Mouse (Mus musculus): ENCODE results near the gene Nfkbia. TPM values are rescaled to one million over a fixed set of nuclear protein-coding genes. Genes with fewer than 3 reads are reported as not detected.

Nfkbia gene
- polyA plus RNA-seq, 1 experiment from 2014 or later, result 38.5 TPM

GRCm38 (mm10) chr12:55486923-55487674, 5.3 kb downstream of the Nfkbia start:
- Histone ChIP-seq H3K27ac (ENCODE audit: low read depth) (peak overlapping the region; percentile 77; the same call in 1 of the 2 replicates), H3K4me1 (ENCODE audit: insufficient read depth) (peaks cover 23% of the 10 kb centered on the region), H3K36me3 (replicated peaks; ENCODE audit: insufficient read depth, low read length) (peaks cover 43% of the 10 kb centered on the region), H3K4me3 (ENCODE audit: low read depth, low read length) (no peak overlapping the region), H3K4me2 (ENCODE audit: low read depth, low read length) (no peak overlapping the region), H3K9me3 (ENCODE audit: low read length) (no peaks in the 10 kb centered on the region), H3K9ac (replicated peaks) (no peak overlapping the region), H3K27me3 (ENCODE audit: insufficient read depth, low read length) (no peaks in the 10 kb centered on the region)
- DNase-seq (no peak), ATAC-seq (no peak)
- TF ChIP-seq EP300 (IDR thresholded peaks at IDR 0.05; ENCODE audit: low read depth) (no peak), CTCF (IDR thresholded peaks at IDR 0.05; ENCODE audit: low read depth) (no peak)
- WGBS (ENCODE audit: insufficient replicate concordance), result 65% methylated on average over 18 of the region's 18 CpGs

- peaks cover 25% of the 10 kb centered on the region for H3K36me3 ChIP-seq (replicated peaks; ENCODE audit: insufficient read depth, low read length)
- H3K27ac ChIP-seq (ENCODE audit: low read depth), result no peak overlapping the region
- H3K9ac ChIP-seq (replicated peaks), result no peak overlapping the region
- no peak overlapping the region for H3K4me2 ChIP-seq (ENCODE audit: low read depth, low read length)
- H3K4me3 ChIP-seq (ENCODE audit: low read depth, low read length), result no peak overlapping the region
- no peak for ATAC-seq
- peaks cover 13% of the 10 kb centered on the region for H3K4me1 ChIP-seq (ENCODE audit: insufficient read depth)
- H3K27me3 ChIP-seq (ENCODE audit: insufficient read depth, low read length), result no peaks in the 10 kb centered on the region
- no peak for DNase-seq
- 82% methylated on average over 6 of the region's 6 CpGs for WGBS (ENCODE audit: insufficient replicate concordance)
- TF ChIP-seq CTCF (IDR thresholded peaks at IDR 0.05; ENCODE audit: low read depth) (no peak), EP300 (IDR thresholded peaks at IDR 0.05; ENCODE audit: low read depth) (no peak)
- H3K9me3 ChIP-seq (ENCODE audit: low read length), result no peaks in the 10 kb centered on the region
Measured at GRCm38 (mm10) chr12:55484800-55485199, 7.6 kb downstream of the Nfkbia start.

GRCm38 (mm10) chr12:55484079-55484774, 8.2 kb downstream of the Nfkbia start:
- Histone ChIP-seq H3K9me3 (ENCODE audit: low read length) (no peaks in the 10 kb centered on the region), H3K9ac (replicated peaks) (no peak overlapping the region), H3K27me3 (ENCODE audit: insufficient read depth, low read length) (no peaks in the 10 kb centered on the region), H3K4me1 (ENCODE audit: insufficient read depth) (peaks cover 13% of the 10 kb centered on the region), H3K4me2 (ENCODE audit: low read depth, low read length) (no peak overlapping the region), H3K36me3 (replicated peaks; ENCODE audit: insufficient read depth, low read length) (peaks cover 20% of the 10 kb centered on the region), H3K27ac (ENCODE audit: low read depth) (no peak overlapping the region), H3K4me3 (ENCODE audit: low read depth, low read length) (no peak overlapping the region)
- no peak for ATAC-seq
- DNase-seq, result no peak
- TF ChIP-seq EP300 (IDR thresholded peaks at IDR 0.05; ENCODE audit: low read depth) (no peak), CTCF (IDR thresholded peaks at IDR 0.05; ENCODE audit: low read depth) (no peak)
- WGBS (ENCODE audit: insufficient replicate concordance), result 66% methylated on average over 10 of the region's 10 CpGs

GRCm38 (mm10) chr12:55483591-55483990, 8.9 kb downstream of the Nfkbia start:
- TF ChIP-seq CTCF (IDR thresholded peaks at IDR 0.05; ENCODE audit: low read depth), result no peak
- TF ChIP-seq EP300 (IDR thresholded peaks at IDR 0.05; ENCODE audit: low read depth), result no peak
- H3K36me3 ChIP-seq (replicated peaks; ENCODE audit: insufficient read depth, low read length), result peaks cover 17% of the 10 kb centered on the region
- H3K9ac ChIP-seq (replicated peaks), result no peak overlapping the region
- no peak overlapping the region for H3K4me2 ChIP-seq (ENCODE audit: low read depth, low read length)
- H3K4me1 ChIP-seq (ENCODE audit: insufficient read depth), result peaks cover 10% of the 10 kb centered on the region
- WGBS (ENCODE audit: insufficient replicate concordance), result 78% methylated on average over 5 of the region's 5 CpGs
- DNase-seq (no peak), ATAC-seq (no peak)
- no peaks in the 10 kb centered on the region for H3K9me3 ChIP-seq (ENCODE audit: low read length)
- H3K27me3 ChIP-seq (ENCODE audit: insufficient read depth, low read length), result no peaks in the 10 kb centered on the region
- H3K27ac ChIP-seq (ENCODE audit: low read depth), result no peak overlapping the region
- H3K4me3 ChIP-seq (ENCODE audit: low read depth, low read length), result no peak overlapping the region

GRCm38 (mm10) chr12:55482732-55483131, 9.7 kb downstream of the Nfkbia start:
- 83% methylated on average over 10 of the region's 10 CpGs for WGBS (ENCODE audit: insufficient replicate concordance)
- no peak overlapping the region for H3K4me3 ChIP-seq (ENCODE audit: low read depth, low read length)
- H3K4me2 ChIP-seq (ENCODE audit: low read depth, low read length), result no peak overlapping the region
- H3K27me3 ChIP-seq (ENCODE audit: insufficient read depth, low read length), result no peaks in the 10 kb centered on the region
- no peak overlapping the region for H3K27ac ChIP-seq (ENCODE audit: low read depth)
- peaks cover 11% of the 10 kb centered on the region for H3K36me3 ChIP-seq (replicated peaks; ENCODE audit: insufficient read depth, low read length)
- no peak for ATAC-seq
- no peak overlapping the region for H3K9ac ChIP-seq (replicated peaks)
- H3K9me3 ChIP-seq (ENCODE audit: low read length), result no peaks in the 10 kb centered on the region
- DNase-seq, result no peak
- no peak for TF ChIP-seq EP300 (IDR thresholded peaks at IDR 0.05; ENCODE audit: low read depth)
- no peak for TF ChIP-seq CTCF (IDR thresholded peaks at IDR 0.05; ENCODE audit: low read depth)
- H3K4me1 ChIP-seq (ENCODE audit: insufficient read depth), result peaks cover 4% of the 10 kb centered on the region

- TF ChIP-seq EP300 (IDR thresholded peaks at IDR 0.05; ENCODE audit: low read depth) (no peak), CTCF (IDR thresholded peaks at IDR 0.05; ENCODE audit: low read depth) (no peak)
- H3K4me1 ChIP-seq (ENCODE audit: insufficient read depth), result peaks cover 4% of the 10 kb centered on the region
- no peaks in the 10 kb centered on the region for H3K27me3 ChIP-seq (ENCODE audit: insufficient read depth, low read length)
- 74% methylated on average over 4 of the region's 4 CpGs for WGBS (ENCODE audit: insufficient replicate concordance)
- H3K4me2 ChIP-seq (ENCODE audit: low read depth, low read length), result no peak overlapping the region
- no peak overlapping the region for H3K4me3 ChIP-seq (ENCODE audit: low read depth, low read length)
- no peaks in the 10 kb centered on the region for H3K9me3 ChIP-seq (ENCODE audit: low read length)
- no peak for ATAC-seq
- DNase-seq, result no peak
- H3K9ac ChIP-seq (replicated peaks), result no peak overlapping the region
- H3K36me3 ChIP-seq (replicated peaks; ENCODE audit: insufficient read depth, low read length), result peaks cover 3% of the 10 kb centered on the region; the same call in 1 of the 2 replicates
- H3K27ac ChIP-seq (ENCODE audit: low read depth), result no peak overlapping the region
Measured at GRCm38 (mm10) chr12:55481739-55482138, 10.7 kb downstream of the Nfkbia start.

All from liver, postnatal 0 days (tissue).